Mouse (Mus musculus): ENCODE results near the gene Tns1.

Tns1 gene

GRCm38 (mm10) chr1:74034736-74035135 is 89.5 kb downstream of the Tns1 start:
- no peak for DNase-seq (ENCODE audit: extremely low spot score, low spot score)

GRCm38 (mm10) chr1:74034211-74034610 is 90.0 kb downstream of the Tns1 start:
- no peak for DNase-seq (ENCODE audit: extremely low spot score, low spot score)

GRCm38 (mm10) chr1:74033407-74033806 is 90.8 kb downstream of the Tns1 start:
- DNase-seq (ENCODE audit: extremely low spot score, low spot score), result no peak

GRCm38 (mm10) chr1:74032966-74033365 is 91.3 kb downstream of the Tns1 start:
- no peak for DNase-seq (ENCODE audit: extremely low spot score, low spot score)

- DNase-seq (ENCODE audit: extremely low spot score, low spot score), result no peak
These were observed 92.3 kb downstream of the Tns1 start for GRCm38 (mm10) chr1:74031771-74032609.

- DNase-seq (ENCODE audit: extremely low spot score, low spot score), result no peak
These were observed 93.3 kb downstream of the Tns1 start for GRCm38 (mm10) chr1:74030901-74031360.

GRCm38 (mm10) chr1:74030285-74030684 is 94.0 kb downstream of the Tns1 start:
- no peak for DNase-seq (ENCODE audit: extremely low spot score, low spot score)

- no peak for DNase-seq (ENCODE audit: extremely low spot score, low spot score)
These were observed 94.6 kb downstream of the Tns1 start for GRCm38 (mm10) chr1:74029669-74030068.

- no peak for DNase-seq (ENCODE audit: extremely low spot score, low spot score)
These were observed 95.4 kb downstream of the Tns1 start for GRCm38 (mm10) chr1:74028881-74029266.

GRCm38 (mm10) chr1:74028118-74028880 is 96.0 kb downstream of the Tns1 start:
- no peak for DNase-seq (ENCODE audit: extremely low spot score, low spot score)

- DNase-seq (ENCODE audit: extremely low spot score, low spot score), result no peak
These were observed 96.6 kb downstream of the Tns1 start for GRCm38 (mm10) chr1:74027559-74028091.

- no peak for DNase-seq (ENCODE audit: extremely low spot score, low spot score)
These were observed 97.5 kb downstream of the Tns1 start for GRCm38 (mm10) chr1:74026703-74027195.

GRCm38 (mm10) chr1:74025651-74026226 is 98.5 kb downstream of the Tns1 start:
- DNase-seq (ENCODE audit: extremely low spot score, low spot score), result no peak

- DNase-seq (ENCODE audit: extremely low spot score, low spot score), result no peak
These were observed 99.0 kb downstream of the Tns1 start for GRCm38 (mm10) chr1:74025227-74025626.

GRCm38 (mm10) chr1:74024452-74025190 is 99.6 kb downstream of the Tns1 start:
- no peak for DNase-seq (ENCODE audit: extremely low spot score, low spot score)

- DNase-seq (ENCODE audit: extremely low spot score, low spot score), result no peak
These were observed 101.3 kb downstream of the Tns1 start for GRCm38 (mm10) chr1:74022998-74023397.

- DNase-seq (ENCODE audit: extremely low spot score, low spot score), result no peak
These were observed 101.7 kb downstream of the Tns1 start for GRCm38 (mm10) chr1:74022536-74022935.

GRCm38 (mm10) chr1:74020235-74020634 is 104.0 kb downstream of the Tns1 start:
- DNase-seq (ENCODE audit: extremely low spot score, low spot score), result no peak

- no peak for DNase-seq (ENCODE audit: extremely low spot score, low spot score)
These were observed 106.7 kb downstream of the Tns1 start for GRCm38 (mm10) chr1:74017399-74018172.

GRCm38 (mm10) chr1:74016618-74017017 is 107.6 kb downstream of the Tns1 start:
- DNase-seq (ENCODE audit: extremely low spot score, low spot score), result no peak

Measured in neural tube, embryonic 10.5 days (tissue).